In the genomic region with DNA sequence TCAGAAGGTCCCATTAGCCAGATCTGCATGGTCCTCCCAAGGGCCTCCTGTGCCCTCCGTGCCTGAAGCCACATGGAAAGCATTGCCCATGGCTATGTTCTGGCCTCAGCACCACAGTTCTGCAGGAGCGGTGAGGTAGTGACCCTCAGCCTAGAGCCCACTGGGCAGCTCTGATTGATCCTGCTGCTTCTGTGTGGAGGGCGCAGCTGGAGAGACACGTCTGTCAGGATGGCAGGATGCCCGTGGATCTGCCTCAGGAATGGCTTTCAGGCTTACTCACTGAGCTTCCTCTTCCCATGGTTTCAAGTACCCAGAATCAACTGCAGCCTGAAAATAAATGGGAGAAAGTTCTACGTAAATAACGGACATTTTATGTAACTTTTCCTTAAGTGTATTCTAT, we compare ENCODE assay signal across 18 mouse cellular contexts. TPM values are rescaled to one million over a fixed set of nuclear protein-coding genes. Genes with fewer than 3 reads are reported as not detected.
A peak's percentile ranks its signal among the peaks of the same experiment; 100 is the strongest.
DNase-seq lines count a peak whose midpoint lies in the region; ATAC-seq lines count a peak whose summit lies in the region.
"Had no signal": no experiment of that assay in that cellular context is flagged by ENCODE, and none has a peak within 500 bp of the region (broad histone marks: within the 10 kb centered on the region; RNA-seq: fewer than 3 reads in every experiment).

No protein-coding gene starts in this region.

- intact Hi-C loops in left cerebral cortex, postnatal 4 days (cut with DNase I): no loop called here

- ATAC-seq in erythroblast, adult 5-6 weeks (replicated peaks; ENCODE audit: low FRiP score, poor library complexity, severe bottlenecking): no peak
- ATAC-seq: CD4-positive, CD25-positive, alpha-beta regulatory T cell, adult 4 months; forebrain, embryonic 15.5 days; hindbrain, embryonic 16.5 days; inflammation-experienced regulatory T-cells, adult 6 months; intestine, embryonic 16.5 days had no signal

- peak; percentile 61 for DNase-seq in adrenal gland, postnatal 25 days
- no peak for DNase-seq in adrenal gland, postnatal 14 days
- peak; percentile 76 to 78 for DNase-seq in cerebellum, postnatal 14 days
- no peak for DNase-seq in cerebellum, adult 11-12 months
- DNase-seq in left cerebral cortex, postnatal 4 days: peak; percentile 87
- DNase-seq in left cerebral cortex, adult 9 months (ENCODE audit: low spot score in 2 of 2): no peak
- DNase-seq: cerebellum, adult 2 months; cerebellum, adult 9-11 months; gastrocnemius, postnatal 25 days; heart, adult 2 months; kidney, adult 18-20 months; kidney, adult 9 months had no signal

RNA-seq across cellular contexts. Expression of gene Spata13, which starts 14.1 kb away (rescaled TPM):
- 181 and 215 TPM in 2 replicates for total RNA-seq in adrenal gland, postnatal 25 days (2021)
- total RNA-seq in adrenal gland, postnatal 14 days (2021): 110 and 120 TPM in 2 replicates
- total RNA-seq in left cerebral cortex, postnatal 4 days (2021): 10 to 100 TPM; 19.2 to 22.3 TPM
- total RNA-seq in erythroblast, adult 5-6 weeks (2015; ENCODE audit: low replicate concordance): 7.1 and 25.3 TPM in 2 replicates
- 30.1 and 55.5 TPM in 2 replicates for total RNA-seq in erythroblast, adult 5-6 weeks (2017; ENCODE audit: low replicate concordance)

Comparison
In these comparisons a context has a peak if more than half of its experiments do, and no peak if none do; other contexts are left out.
1. DNase-seq: peak in adrenal gland, postnatal 25 days (single experiment), cerebellum, postnatal 14 days (2 of 2) and left cerebral cortex, postnatal 4 days (single experiment); none in adrenal gland, postnatal 14 days (single experiment), cerebellum, adult 11-12 months (single experiment) and left cerebral cortex, adult 9 months (0 of 2).